Mouse (Mus musculus) induced T-regulatory cell, adult 2 months (primary cell): ENCODE data around the gene Ssh2.
"Not testable (repeated sequence)": the region's sequence is repeated elsewhere in the genome, so short reads cannot be mapped to it uniquely, and the experiment has no call there.

Source experiments
- DNase-seq: peaks from one replicate; pipeline ENCODE4 v3.0.0-alpha.2; 2012; ENCODE audit warnings: low read depth

Ssh2 gene

DNA sequence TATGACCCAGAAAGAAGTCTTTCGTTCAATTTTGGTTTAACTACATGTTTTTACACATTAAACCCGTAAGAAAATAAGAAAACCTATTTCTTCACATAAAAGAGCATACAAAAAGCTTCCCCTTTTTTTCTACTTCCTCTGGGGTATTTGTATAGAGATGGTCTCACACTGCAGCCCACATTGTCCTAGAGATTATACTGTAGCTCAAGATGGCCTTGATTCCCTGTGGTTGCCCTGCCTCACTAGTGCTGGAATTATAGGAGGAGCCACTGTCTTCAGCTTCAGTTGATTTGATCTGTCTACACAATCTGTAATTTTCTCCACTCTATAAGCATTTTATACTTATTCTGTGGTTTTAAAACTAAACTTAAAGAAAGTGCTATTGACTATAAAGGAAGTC is 15.4 kb downstream of the Ssh2 start:
- DNase-seq = no peak

DNA sequence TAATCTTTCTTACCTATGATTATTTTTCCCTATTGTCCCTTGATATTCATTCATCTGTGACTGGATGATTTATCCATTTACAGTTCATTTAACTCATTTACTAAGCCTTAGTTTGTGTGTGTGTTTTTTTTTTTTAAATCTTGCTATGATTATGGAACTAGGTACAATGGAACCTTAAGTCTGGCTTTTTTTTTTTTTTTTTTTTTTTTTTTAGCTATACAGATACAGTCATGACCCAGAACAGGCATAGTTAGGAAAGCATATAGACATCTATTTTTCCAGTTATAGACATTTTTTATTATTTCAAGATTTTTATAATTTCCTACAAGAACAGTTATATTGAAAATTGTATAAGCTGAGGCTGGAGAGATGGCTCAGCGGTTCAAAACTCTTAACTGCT is 19.2 kb downstream of the Ssh2 start:
- DNase-seq = no peak

DNA sequence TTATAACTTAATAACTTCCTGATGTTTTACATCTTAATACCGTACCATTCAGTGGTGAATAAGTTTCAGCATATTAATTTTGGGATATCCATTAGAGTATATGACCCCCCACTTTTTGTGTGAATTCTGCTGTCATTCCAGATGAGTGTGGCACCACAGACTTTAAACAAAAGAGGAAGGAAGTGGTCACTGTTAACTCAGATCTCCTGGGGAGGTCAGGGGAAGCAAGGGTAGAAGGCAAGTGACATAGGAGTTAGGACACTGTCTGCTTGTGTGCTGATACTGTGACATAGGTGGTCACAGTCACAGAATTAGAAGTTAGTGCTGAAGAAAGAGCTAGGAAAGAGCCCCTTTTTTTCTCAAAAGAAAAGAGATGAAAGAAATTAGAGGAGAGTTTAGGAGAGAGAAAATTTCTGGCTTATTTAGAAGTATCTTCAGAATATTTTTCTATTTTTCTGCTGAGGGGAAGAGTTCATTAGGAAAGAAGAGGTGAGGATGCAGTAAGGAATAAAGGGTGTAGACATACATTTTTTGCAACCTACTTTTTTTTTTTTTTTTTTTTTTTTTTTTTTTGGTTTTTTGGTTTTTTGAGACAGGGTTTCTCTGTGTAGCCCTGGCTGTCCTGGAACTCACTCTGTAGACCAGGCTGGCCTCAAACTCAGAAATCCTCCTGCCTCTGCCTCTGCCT is 23.7 kb downstream of the Ssh2 start:
- DNase-seq = no peak

DNA sequence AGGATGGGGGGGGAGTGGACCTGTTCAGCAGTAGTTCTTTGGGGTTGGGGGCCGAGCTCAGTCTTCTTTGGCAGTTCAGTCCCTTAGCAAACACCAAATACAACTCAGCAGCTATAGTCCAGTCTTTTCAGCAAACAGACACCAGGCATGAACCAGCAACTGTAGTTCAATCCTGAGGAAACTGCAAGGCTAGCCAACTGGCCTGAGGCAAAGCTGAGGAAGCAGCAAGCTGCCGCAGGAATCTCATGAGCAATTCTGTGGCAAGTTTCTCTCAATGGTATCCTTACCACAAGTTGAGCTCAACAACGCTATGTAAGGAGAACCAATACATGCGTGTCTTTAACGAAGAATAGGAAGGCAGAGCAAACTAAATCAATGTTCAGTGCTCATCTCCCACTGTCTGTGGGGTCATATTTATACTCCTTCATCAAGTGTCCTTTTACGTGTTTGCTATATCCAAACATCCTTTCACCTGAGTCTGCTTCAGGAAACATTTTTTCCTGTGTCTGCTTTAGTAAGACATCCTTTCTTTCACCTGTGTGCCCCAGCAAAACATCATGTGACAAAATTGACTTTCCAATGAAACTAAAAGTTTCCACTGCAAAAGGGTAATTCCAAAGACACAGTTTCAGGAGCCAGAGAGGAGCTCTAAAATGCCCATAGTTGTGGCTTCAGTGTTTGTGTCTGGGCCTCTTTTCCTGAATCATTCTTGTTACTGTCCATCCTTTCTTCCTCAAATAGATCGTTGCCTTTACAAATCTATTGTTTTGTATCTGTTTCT is 24.6 kb downstream of the Ssh2 start:
- DNase-seq = peak; percentile 30

DNA sequence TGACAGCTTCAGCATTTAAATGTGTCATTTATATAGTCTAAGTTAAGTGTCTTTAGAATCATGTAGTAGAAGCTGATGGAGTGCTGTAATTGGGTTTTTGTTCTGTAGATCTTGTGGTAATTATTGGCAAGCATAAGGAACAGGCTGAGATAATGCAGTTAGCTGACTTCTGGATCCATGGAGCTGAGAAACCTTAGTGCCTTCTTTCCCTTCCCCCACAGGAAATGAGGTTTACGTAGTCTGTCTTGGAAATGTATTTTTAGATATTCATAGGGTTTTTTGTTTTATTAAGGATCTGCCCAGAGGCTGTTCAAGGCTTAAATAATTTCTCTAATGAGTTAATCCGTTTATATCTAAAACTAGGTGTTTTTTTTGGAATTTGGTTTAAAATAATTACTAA is 26.8 kb downstream of the Ssh2 start:
- peak; percentile 14 for DNase-seq

DNA sequence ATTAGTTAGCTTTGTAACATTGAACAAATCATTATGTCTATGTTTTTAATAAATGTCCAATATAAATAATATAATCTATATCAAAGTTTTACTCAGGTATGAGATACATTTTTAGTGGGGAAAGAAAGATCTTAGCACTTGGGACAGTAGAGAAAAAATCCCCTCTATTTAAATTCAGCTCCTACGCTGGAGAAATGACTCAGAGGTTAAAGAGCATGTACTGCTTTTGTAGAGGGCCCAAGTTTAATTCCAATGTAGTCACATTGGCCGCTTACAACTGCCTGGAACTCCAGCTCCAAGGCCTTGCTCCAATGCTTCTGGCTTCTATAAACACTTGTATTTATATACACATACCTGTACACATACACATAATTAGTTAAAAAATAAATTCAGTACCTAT is 36.7 kb downstream of the Ssh2 start:
- no peak for DNase-seq

DNA sequence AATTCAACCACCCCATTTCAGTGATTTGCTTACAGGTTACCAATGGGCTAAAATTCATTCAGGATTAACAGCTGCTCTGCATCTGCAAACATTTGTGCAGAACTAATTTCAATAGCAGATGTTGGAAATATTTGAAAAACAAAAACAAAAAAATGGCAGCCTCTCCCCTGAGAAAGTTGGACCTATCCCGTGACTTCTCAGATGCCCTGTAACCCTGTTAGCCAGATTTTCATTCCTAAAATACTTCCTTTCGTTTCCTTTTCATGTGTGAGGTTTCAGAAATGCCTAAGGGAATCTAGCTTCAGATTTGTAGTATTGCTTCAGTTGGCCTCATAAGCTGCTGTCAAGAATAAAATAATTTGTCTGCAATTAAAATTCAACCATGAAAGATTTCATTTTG is 43.4 kb downstream of the Ssh2 start:
- no peak for DNase-seq

DNA sequence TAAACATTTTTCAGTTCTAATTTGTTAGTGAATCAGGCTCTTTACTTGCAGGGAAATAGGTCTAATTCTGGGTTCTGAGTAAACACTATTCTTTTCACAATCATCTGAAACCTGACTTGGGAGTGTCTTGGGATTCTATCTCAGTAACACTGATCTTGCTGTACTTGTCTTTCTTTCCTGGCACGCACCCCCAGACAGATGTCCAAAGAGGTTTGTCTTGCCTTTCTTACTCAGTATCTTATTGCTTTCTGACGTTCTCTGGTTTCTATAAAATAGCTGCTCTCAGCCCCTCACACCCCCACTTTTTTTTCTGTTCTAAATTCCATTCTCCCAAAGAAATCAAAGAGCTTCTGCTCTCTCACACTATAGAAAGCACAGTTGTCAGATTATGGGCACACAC is 51.3 kb downstream of the Ssh2 start:
- no peak for DNase-seq

DNA sequence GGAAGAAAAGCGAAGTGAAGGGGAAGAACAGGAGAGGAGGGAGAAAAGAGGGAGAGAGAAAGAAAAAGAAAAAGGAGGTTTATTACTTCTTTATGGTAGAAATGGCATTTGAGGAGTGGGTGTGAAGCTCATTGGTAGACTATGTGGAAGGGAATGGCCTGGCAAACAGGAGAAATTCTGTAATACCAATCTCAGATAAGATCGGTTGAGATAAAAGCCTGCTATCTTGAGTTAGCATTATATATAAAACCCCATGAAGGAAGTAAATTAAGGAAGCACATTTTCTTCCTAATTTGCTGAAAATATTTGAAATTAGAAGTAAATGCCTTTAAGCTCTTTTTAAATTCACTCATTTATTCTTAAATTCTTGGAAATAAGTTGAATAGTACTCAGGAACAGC is 59.9 kb downstream of the Ssh2 start:
- DNase-seq = no peak

DNA sequence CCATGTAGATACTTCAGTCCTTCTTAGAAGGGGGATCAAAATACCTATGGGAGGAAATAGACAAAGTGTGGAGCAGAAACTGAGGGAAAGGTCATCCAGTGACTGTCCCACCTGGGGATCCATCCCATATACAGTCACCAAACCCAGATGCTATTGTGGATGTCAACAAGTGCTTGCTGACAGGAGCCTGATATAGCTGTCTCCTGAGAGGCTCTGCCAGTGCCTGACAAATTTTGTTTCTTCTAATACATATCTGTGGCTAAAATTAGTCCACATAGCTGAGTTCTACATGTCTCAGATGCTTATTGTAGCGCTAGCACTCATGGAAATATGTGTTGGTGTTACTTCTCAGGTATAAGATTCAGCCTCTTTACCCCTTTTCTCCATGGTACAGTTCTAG is 62.5 kb downstream of the Ssh2 start:
- not testable (repeated sequence) for DNase-seq

DNA sequence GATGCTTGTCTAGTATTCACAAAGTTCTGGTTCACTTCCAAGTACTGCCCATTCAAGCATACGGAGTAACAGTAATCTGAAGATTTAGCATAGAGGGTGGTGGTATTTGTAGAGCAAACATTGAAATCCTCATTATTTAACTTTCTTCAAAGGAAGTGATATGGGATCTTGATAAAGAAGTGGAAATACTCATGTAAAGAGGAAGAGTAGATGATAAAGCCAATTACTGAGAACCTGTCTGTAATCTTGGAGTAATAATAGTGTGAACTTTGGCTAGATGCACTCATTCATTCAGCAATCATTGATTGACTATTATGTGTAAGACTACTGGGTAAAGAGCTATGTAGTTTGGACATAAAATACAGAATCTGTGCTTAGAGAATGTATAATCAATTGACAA is 64.1 kb downstream of the Ssh2 start:
- no peak for DNase-seq

DNA sequence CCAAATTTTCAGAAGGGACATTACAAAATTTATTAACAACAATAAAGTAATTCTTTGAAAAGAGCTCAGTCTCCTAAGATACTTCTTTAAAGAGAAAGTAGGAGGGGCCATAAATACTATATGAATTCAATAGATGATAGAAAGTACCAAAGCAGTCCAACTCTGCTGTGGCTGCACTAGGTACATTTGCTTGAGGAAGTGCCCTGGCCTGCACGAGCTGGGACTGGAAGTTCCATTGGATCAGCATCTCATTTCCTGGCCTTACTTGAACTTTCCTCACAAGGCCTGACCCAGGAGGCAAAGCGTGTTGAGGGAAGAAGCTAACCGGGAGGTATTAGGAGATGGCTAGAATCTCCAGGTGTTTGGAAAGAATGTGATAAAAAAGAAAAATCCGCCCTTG is 75.4 kb downstream of the Ssh2 start:
- no peak for DNase-seq

DNA sequence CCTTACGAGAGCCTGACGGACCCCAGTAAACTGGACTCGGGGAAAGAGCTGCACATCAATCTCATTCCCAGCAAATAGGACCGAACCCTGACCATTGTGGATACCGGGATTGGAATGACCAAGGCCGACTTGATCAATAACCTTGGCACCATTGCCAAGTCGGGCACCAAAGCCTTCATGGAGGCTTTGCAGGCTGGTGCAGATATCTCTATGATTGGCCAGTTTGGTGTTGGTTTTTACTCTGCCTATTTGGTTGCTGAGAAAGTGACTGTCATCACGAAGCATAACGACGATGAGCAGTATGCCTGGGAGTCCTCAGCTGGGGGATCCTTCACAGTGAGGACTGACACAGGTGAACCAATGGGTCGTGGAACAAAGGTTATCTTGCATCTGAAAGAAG is 77.6 kb downstream of the Ssh2 start:
- DNase-seq = not testable (repeated sequence)

DNA sequence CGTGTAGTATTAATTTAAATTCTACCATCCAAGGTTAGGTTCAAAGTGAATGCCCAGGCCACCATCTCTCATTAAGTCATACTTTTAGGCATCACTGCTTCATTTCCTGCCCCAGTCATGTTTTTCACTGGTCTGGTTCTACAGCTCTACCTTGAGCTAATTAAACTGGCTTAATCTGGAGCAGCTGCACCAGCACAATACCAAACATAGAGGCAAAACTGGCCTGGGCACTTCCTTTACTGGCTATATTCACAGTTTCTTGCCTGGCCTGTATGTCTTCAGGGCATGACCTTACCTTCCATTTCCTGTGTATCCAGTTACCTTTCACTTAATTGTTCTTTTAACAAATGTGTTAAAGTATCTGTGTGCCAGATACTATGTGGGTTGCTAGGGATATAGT is 81.2 kb downstream of the Ssh2 start:
- DNase-seq = no peak

DNA sequence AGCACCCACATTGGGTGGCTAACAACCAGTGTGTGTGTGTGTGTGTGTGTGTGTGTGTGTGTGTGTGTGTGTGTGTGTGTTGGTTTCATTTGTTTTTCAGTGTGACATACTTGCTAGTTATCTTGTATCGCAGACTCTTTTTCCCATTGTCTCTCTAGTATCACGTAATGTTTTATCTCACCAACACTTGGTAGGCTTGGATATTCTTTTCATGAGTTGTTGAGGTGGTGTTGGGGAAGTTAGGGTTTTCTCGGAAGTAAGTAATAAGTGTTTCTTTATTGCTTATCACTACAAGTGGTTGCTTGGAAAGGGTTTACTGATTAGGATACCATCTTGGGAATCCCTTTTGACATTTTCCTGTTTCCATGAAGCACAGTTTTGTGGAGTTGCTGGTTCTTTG is 91.1 kb downstream of the Ssh2 start:
- no peak for DNase-seq

DNA sequence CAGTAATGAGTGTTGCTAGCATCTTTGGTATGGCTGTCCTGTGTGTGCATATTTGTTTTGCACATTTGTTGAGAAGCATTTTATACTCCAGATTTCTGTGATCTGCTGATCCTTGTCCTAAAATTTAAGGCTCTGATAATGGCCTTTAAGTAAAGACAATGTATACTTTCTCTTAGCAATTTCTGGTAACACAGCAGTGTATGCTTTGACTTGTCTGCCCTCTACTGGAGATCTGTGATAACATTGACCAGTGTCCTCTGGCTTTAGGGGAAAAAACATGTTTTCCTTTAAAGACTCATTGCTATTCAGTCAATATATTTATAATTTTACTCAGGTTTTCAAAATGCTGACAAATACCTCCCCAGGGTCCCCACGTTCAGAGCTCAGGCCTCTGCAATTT is 92.4 kb downstream of the Ssh2 start:
- DNase-seq = peak; percentile 81

DNA sequence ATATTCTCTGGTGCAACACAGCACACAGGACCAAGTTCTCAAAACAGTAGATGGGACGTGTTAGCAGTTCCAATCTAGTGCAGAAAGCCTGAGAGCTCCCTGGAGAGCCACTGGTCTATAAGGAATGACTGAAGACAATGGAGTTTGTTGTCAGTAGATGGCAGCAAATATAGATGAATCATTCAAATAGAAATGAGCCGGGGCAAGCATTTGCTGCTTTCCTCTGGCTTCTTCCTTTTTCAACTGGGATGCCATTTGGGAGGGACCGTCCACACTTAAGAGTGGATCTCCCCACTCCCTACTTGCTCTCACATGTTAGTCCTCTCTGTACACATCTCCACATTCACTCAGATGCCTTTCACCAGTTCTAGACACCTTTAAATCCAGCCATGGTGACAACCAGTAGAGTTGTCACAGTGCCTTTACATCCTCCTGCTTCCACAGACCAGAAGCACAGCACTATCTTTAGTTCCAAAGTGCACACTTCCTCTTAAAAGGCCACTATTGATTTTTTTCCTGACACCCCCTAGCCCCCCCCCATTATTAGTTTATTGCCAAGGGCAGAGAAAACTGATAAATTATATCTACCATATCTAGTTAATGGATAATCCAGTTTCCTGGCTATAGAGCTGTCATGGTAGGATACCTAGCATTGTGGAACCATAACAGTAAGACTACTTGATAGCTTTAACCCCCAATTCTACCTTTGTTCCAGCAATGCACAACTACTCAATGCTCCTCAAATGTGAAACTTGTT is 101.8 kb downstream of the Ssh2 start:
- peak; percentile 59 for DNase-seq

DNA sequence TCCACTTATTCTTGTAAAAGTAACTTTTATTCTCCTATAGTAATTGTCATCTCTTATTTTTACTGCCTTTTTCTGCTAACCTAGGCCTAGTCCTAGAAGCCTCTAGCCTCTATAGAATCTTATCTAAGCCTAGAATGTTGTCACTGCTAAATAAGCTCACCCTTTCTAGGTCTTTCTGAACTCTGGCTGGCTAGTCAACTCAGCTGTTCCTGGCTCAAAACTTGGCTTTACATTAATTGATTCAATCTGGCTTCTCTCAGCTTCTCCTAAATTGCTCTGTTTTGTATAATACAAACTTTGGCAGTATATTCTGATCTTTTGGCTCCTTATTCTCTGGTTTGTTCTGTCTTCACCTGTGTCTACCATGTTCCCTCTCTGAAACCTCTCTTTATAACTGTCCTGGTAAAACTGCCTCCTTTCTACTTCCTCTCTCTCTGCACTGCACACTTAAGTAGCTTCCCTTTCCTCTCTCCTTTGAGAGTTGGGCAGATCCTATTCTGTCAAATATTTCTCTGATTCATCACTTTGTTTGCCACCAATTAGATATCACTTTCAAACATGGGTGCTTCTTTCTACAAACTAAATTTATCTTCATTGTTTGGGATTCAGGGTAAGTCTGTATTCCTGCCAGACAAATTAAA is 102.5 kb downstream of the Ssh2 start:
- no peak for DNase-seq

DNA sequence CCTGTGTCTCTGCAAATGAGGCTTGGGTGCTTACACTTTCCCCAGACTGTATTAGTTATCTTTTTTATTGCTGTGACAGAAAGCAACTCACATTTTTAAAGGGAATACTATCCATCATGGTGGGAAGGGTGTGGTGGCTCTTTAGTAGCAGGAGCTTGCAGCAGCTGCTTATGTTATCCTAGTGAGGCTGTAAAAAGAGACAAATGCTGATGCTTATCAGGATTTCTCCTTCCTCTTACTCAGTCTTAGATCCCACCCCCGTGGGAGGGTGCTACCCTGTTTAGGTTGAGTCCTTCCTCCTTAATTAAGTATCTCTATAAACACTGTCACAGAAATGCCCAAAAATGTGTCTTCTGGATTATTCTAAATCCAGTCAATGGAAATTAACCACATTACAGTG is 105.1 kb downstream of the Ssh2 start:
- peak; percentile 14 for DNase-seq

DNA sequence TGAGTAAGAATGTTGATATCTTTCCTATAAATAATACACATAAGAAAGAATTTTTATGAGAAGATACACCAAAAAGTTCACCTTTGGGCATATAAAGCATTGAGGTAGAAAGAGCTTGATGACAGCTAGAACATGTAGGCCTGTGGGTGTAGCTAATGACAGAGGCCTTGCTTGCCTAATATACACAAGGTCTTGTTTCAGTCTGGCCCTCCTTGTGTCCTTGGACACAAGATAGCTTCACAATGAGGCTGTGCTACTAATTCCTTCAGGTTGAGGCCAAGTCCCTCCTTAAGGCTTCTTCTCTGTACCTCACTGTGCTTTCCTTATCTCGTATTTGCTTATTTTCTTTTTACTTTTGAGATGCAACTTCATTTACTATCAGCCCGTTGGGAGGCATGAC is 114.4 kb downstream of the Ssh2 start:
- no peak for DNase-seq

DNA sequence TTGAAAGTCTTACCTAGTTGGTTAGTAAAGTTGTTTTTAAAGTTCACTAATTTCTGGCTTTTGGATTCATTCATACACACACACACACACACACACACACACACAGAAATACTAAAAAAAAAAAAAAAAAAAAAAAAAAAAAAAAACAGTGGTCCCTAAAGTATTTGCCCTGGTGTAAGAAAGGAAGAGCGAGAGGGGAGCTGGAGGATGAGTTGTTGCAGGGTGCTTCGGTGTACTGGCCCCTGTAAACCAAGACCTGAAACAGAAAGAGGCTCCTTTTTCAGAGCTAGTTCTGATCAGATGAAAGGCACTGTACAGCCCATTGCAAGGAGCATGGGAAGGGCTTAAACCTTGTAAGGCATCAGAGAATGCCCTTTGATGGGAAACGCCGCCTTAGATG is 131.2 kb downstream of the Ssh2 start:
- DNase-seq = peak; percentile 40

DNA sequence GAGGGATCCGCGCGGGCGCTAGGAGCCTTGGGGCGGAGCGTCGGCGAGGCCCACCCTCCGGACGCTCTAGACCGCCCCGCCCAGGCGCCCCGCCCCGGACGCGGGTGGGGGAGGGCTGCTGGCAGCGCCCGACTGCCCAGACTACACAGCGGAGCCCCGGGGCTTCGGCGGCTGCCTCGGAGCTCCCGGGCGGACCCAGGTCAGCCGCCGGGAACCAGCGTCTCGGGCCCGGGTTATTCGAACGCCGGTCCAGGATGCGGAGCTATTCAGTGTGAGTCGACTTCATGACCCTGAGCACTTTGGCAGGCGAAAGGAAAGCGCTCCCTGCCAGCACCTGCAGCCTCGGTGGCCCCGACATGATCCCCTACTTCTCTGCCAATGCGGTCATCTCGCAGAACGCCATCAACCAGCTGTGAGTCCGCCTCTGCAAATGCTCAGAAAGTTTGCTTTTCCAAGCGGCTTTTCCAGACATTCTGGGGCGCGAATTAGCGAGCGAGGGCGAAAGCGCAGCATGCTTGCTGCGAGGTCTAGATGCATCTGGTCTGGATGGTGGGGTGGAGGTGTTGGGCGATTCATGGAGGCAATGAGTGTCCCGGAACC is 132.2 kb downstream of the Ssh2 start:
- peak; percentile 93 for DNase-seq
